Mouse (Mus musculus) left cerebral cortex, adult 11 months (tissue): ENCODE data around the gene 4930519P11Rik.

Source experiments
- DNase-seq: peaks from one replicate; pipeline ENCODE4 v3.0.0; 2022; ENCODE audit warnings: low spot score

The 4930519P11Rik gene

DNA sequence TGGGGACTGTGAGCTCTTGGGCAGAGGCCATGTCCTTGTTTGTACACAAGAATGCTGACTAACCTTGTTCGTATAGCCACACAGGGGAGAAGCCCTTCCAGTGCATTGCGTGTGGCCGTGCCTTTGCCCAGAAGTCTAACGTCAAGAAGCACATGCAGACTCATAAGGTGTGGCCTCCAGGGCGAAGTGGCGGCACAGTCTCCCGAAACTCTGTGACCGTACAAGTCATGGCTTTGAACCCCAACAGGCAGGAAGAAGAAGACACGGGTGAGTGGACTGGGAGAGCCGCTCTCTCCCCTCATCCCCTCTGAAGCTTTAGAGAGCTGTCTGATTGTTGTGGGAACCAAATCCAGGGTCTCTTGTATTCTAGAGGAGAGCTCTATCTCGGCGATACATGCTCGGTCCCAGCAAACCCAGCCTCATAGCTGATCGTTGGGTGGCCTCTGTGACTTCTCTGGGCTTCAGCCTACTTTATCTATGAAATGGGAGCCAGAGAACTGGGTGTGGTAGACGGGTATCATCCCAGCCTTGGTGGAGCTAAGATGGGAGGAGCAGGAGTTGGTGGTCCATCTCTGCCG, 19.1 kb upstream of the 4930519P11Rik start:
- no peak for DNase-seq

DNA sequence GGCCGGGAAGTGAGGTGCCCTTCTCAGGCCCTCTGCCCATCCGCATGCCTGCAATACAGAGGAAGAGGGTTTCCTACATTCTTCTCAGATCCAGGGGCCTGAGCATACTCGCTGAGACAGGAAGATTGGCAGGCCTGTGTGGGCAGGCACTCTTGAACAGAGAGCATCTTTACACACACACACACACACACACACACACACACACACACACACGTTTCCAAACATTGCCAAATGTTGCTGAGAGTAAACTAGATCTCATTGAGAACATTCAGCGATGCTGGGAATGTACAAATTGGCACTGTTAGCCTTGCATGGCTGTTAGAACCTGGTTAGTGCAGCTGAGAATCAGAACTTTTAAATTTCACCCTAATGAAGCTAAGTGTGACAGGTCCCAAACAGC, 17.3 kb upstream of the 4930519P11Rik start:
- no peak for DNase-seq

DNA sequence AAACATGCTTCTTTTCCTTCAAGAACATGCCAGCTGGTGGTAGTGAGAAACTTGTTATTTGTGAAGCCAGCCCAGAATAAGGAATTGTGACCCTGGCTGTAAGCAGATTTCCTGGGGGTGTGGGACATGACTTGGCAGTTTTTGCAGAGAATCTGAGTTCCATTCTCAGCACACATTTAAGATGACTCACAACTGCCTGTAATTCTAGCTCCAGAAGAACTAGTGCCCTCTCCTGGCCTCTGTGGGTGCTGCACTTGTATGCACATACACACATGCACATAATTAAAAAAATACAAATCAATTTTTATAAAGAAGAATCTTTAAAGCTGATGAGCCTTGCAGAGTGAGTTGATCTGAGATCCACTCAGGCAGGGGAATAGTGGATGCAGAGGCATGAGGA, 10.9 kb upstream of the 4930519P11Rik start:
- DNase-seq: no peak

DNA sequence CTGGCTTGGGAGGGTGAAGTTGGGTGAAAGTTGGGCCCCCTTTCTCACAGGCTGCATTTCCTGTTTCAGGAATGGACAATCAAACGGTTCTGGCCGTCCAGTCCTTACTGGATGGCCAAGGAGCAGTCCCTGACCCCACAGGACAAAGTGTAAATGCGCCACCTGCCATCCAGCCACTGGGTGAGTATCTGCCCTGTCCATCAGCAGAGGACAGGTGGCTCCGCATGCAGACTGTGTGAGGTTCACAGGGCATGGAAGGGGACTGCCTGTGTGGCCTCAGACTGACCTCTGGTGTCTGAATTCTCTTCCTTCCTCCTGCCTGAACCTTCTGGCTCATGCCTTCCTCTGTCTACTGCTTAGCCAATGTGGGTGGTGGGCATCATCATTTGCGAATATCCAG, 8.4 kb upstream of the 4930519P11Rik start:
- DNase-seq: no peak

DNA sequence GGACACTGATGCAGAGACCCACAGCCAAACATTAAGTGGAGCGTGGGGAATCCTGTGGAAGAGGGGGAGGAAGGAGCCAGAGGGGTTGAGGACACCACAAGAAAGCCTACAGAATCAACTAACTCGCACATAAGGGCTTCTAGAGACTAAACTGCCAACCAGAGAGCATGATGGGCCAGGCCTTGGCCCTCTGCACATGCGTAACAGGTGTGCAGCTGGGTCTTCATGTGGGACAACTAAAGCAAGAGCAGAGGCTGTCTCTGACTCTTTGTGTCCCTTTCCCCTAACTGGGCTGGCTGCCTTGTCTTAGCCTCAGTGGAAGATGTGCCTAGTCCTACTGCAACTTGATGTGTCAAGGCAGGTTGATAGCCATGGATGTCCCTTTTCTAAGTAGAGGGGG, 3.8 kb upstream of the 4930519P11Rik start:
- no peak for DNase-seq

DNA sequence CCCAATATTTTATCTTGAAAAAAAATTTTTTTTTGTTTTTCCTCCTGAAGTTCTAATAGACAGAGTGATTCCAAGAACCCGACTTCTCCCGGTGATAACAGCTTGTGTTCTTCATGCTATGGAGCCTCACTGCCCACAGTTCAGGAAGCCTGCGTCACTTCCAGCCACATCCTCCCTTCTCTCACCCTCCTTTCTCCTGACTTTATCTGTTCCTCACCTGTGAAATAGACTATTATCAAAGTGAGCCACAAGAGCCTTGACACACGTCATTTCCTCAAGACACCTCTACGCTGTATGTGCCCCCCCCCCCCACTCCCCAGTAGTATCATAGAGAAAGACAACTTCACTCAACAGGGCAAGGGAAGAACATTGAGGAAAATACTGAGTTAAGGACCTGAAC, 2.4 kb upstream of the 4930519P11Rik start:
- no peak for DNase-seq

DNA sequence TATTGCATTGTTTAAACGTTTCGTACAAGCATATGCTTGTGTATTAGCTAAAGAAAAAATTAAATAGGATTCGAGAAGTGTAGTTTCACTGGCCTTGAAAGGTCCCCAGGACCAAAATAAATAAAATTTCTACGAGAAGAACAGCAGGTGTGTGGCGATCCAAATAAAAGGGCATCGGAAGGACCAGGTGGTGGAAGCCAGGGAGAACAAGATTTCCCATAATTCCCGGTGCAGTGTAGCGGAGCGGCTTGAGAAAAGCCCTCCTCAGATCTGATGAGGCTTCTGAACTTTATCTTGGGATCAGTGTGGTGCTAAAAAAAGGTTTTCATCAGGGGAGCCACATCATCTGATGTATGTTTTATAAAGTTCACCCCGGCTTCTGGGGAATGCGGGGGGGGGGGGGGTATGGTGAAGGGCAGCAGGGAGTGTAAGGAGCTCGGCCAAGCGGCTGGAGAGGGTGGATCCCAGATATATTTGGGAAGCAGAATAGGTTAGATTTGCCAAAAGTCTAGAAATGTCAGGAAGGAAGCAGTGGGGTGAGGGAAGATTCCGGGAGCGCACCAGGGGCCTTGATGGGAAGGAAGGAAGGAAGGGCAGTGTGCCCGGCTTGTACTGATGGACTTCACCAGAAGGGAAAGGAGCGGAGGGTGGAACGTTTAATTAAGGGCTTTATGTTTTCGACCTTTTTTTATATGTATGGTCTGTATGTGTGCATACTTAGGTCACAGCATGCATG, 1.8 kb upstream of the 4930519P11Rik start:
- DNase-seq: no peak

DNA sequence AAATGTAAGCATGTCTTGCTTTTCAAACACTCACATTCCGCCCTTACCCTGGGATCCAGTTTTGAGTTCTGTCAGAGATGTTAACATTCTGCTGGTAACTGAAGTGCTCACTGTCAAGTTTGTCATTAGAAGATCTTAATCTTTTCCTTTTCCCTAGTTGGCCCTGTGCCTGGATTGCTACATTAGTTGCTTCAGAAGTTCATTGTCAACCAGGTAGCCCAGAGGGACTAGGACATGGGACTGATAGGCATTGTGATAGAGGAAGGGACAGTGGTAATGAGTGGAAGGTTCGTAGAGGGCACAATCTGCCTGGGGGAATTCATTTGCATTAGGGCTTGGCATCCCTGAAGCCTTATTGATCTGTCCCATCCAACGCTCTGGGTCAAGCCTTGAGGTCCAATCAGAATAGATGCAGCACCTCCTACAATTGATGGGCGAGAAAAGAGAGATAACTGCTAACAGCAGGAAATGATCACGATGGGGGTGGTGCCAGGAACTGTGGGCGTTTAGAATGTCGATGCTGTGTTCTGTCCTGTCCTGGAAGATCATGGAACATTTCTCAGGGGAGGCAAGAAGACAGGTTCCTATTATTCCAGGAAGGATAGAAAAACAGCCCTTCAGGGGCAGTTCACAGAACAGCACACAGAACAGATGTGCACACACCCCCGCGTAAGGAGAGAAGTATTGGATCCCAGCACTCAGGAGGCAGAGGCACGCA, 4.0 kb downstream of the 4930519P11Rik start:
- no peak for DNase-seq

DNA sequence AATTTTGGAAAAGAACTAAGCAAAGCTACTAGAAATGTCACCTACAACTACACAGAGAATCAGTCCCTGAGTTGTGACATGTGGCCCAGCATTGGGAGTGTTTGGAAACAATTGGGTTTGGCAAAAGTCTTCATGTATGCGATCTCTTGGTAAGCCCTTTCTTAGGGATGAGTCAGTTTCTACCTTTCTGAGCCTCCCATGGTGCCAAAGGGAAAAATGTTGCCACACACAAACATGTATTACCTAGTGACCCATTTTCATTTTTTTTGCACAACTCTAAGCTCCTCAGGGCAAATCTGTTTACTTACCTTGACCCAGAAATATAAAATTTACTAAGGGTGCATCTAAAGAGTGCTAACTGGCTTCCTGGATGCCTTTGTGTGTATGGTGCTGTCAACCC, 6.3 kb downstream of the 4930519P11Rik start:
- no peak for DNase-seq

DNA sequence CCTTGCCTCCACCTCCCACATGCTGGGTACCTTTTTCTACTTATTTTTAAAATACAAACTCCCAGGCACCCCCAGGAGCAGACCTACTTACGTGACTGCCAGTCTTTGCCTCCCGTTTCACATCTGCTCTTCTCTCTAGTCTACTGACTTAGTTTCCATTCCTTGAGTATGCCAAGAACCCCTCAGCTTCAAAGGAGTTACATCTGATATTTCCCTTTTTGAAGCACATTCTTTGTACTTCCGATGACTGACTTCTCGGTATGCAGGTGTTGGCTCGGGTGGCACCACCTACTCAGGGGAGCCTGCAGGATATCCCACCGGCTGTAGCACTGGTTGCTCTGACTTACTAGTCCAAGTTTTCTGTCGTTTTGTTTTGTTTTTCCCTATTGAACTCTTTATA, 9.1 kb downstream of the 4930519P11Rik start:
- no peak for DNase-seq

DNA sequence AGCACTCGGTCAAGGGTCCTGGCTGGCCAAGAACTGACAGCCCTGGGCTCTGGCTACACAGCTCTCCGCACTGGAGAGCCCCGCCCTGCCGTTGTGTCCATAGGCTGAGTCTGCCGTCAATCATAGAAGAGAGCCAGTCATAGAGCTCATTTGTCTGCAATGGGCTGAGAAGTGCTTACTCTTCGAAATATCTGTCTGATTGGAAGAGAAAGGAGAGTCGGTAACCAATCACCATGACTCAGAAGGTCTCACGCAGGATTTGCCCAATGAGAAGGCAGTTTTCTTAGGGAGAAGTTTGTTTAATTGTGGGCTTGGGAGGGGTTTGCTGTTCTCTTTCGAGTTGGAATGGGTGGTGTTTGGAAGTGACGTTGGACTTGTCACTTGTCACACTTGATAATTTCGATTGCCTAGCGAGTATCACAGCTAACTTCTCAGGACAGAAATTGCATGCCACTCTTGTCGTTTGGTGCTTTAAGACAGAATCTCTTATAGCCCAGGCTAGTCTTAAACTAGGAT, 9.5 kb downstream of the 4930519P11Rik start, which contains the start of gene Pxmp4:
Gene Pxmp4 (minus strand): TSS at position 71 of the 516 bp plus-strand sequence.
- DNase-seq: peak; percentile 99

DNA sequence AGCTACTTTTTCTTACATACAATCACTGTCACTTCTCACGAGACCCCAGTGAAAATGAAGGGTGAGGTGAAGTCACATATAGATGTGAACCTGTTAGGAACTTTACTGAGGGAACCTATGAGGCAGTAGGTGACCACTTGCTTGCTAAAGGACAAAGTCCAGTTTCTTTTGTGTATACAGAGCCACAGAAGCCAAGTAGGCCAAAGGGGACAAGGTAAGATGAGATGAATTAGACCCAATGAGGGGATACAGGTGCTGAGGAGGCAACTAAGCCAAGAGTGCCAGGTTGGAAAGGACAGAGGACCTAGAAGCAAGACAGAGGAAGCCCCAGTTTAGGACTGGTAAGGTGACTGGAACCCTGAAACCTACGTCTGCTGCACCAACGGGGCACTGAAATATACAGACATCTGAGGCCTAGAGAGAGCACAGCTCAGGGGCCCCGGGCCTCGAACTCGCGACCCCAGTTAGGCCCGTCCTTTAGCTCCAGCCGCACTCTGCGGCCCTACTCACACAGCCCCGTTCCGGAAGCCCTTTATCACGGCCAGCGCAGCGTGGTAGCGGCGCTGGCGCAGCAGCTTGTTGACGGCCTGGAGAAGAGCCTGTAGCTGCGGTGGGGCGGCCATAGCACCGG, 10.1 kb downstream of the 4930519P11Rik start:
- no peak for DNase-seq

DNA sequence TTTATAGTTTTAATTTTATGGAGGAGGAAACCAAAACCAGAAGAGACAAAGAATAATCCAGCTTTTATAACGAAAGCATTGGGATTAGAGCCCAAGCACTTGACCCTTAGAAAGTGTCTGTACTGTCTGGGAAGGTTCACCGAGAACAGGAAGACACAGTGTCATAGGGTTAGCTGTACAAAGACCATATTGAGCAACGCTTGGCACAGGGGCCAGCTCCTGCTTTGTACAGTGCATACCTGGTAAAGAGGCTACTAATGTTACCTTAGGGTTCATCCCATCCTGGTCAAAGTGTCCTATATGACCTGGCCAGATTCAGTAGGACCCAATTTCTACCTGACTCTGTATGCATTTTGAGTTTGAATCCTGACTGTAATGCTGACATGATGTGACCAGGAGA, 11.9 kb downstream of the 4930519P11Rik start:
- DNase-seq: no peak

DNA sequence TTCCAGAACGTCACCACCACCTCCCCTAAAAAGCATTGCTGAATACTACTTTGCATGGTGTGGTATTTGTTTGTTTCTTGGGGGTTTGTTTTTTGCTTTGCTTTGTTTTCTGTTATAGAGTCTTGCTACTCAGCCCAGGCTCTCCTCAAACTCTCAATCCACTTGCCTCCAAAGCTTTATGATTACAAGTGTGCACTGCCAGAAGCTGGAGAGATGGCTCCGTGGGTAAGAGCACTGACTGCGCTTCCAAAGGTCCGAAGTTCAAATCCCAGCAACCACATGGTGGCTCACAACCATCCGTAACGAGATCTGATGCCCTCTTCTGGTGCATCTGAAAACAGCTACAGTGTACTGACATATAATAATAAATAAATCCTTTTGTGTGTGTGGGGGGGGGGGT, 12.7 kb downstream of the 4930519P11Rik start:
- DNase-seq: no peak

DNA sequence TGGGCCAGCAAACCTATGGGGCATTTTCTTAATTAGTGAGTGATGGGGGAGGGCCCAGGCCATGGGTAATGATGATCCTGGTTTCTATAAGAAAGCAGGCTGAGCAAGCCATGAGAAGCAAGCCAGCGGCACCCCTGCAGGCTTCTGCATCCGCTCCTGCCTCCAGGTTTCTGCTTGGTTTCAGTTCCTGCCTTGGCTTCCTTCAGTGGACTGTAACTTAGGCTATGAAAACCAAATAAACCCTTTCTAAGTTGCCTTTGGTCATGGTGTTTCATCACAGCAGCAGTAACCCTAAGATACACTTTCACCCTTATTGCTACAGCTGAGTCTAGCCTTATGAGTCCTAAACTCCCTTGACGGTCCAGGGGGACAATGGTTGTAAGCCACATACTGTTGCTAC, 15.8 kb downstream of the 4930519P11Rik start:
- no peak for DNase-seq

DNA sequence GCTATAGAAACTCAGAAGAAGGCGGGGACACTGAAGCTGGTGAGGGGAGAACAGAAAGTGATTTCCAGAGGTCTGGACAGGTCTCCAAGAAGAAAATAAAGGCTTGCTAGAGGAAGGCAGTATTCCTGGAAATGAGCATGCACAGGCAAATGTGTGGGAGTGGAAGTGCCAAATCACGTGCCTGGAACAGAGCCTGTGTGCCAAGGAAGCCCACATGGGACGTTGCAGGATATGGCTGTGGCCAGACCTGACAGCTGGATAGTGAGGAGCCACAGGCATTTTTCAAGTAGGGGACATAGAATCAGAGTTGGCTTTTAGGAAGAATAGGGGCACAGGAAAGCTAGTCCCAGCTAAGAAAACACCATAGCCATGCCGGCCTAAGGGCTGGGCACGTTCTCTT, 17.5 kb downstream of the 4930519P11Rik start:
- DNase-seq: no peak

DNA sequence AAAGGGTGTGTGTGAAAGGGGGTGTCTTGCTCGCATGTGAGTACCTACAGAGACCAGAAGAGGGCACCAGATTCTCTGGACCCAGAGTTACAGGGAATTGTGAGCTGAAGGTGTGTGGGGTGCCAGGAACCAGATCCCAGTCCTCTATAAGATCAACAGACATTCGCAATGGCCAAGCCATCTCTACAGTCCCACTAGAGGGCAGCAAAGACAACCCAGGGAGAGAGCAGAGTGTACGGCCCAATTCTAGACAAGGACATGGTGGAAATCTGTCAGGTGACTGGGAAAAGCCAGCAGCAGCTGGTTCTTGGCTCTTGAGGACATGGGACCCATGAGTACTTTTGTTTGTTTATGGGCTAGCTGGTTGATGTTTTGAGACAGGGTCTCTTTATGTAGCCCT, 20.2 kb downstream of the 4930519P11Rik start:
- DNase-seq: no peak

DNA sequence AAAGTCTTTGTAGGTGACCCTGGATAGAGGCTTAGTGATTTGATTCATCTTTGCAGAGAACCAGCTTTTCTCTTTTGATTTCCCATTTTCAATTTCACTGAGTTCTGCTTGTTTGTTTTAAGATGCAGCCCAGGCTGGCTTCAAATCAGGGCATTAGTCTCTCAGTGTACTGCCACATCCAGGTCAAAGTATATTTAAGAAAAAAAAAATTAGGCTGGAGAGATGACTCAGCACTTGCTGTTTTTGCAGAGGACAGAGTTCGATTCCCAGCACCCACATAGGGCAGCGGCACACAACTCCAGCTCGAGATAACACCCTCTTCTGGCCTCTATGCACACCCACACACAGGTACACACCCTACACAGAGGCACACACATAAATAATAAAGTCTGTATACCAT, 22.0 kb downstream of the 4930519P11Rik start:
- no peak for DNase-seq

DNA sequence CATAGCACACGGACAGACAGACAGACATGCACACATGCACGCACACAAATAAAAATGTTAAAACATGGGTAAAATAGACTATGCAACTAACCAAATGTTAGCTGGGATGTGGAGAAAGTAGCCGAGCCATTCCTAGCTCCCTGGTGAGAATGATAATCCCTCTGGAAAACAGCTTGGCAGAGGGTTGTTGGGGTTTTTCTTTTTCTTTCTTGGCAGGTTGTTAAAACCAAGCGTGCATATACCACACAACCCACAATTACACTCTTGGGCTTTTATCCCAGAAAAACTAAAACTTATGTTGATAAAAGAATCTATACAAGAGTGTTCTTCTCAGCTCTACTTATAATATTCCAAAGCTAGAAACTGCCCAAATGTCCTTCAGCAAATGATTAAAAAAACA, 24.2 kb downstream of the 4930519P11Rik start:
- DNase-seq: no peak

DNA sequence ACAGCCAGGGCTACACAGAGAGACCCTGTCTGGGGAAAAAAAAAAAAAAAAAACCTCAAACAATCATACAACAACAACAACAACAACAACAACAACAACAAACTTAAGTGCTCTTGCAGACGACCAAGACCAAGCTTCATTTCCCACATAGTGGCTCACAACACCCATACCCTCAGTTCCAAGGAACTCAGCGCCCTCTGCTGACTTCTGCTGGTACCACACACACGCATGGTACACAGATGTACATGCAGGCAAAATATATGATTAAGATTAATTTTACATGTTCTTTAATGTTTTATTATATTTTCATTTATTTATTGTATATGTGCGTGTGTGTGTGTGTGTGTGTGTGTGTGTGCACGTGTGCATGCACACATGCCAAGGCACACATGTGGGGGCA, 26.8 kb downstream of the 4930519P11Rik start:
- DNase-seq: no peak

DNA sequence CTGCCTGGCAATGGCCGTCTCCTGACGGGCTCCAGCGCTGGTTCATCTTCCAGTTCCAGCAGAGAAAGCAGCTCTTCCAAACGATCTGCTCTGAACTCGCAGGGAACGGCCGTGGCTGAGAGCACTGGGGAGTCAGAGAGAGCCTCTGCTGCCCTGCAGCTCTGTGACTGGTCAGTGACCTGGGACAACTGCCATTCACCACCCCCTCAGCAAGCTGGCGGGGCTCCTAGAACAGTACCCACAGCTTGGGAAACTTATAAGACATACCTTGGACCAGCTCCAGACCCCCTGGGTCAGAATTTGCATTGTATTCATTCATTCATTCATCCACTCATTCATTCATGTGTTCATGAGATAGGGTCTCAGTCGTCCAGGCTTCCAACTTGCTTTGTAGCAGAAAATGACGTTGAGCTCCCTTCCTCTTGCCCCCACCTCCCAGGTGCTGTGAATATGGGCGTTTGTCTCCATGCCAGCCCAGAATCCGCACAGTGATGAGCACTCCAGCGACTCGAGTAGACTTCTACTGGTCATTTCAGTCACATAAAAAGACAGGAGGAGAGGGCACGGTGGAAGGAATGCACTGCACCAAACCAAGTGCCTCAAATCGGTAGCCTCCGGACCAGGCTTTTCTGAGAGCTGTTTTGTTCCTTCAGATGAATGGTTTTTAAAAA, 28.2 kb downstream of the 4930519P11Rik start:
- DNase-seq: no peak
